Mouse (Mus musculus) megakaryocyte-erythroid progenitor cell, adult 5-6 weeks (primary cell): Measurements from ENCODE around the gene Ncoa6. TPM values are rescaled to one million over a fixed set of nuclear protein-coding genes. Genes with fewer than 3 reads are reported as not detected.
A peak's percentile ranks its signal among the peaks of the same experiment; 100 is the strongest.

ENCODE experiments used
- ATAC-seq: replicated peaks from 2 replicates; pipeline ENCODE4 v1.8.0; 2016; ENCODE audit warnings: mild to moderate bottlenecking, inconsistent platforms; ENCODE audit not compliant: severe bottlenecking, poor library complexity, low FRiP score, low TSS enrichment
- total RNA-seq, 2 experiments: library from RNA; stranded (forward) in 1 of 2; stranded (reverse) in 1 of 2; fragments of 200-1000, 215-1000 nt in 1 of 2; fragments of >200 nt in 1 of 2; fragmentation: Nextera tagmentation in 1 of 2; gene quantifications; 2 replicates each; pipeline ENCODE4 v1.2.3; 2014 to 2017

Gene Ncoa6
- total RNA-seq, 2 experiments from 2014 or later: 8.4 to 78.0 TPM

- ATAC-seq: no peak
Observed at GRCm38 (mm10) chr2:155374521-155374920, 99.2 kb downstream of the Ncoa6 start.

DNA sequence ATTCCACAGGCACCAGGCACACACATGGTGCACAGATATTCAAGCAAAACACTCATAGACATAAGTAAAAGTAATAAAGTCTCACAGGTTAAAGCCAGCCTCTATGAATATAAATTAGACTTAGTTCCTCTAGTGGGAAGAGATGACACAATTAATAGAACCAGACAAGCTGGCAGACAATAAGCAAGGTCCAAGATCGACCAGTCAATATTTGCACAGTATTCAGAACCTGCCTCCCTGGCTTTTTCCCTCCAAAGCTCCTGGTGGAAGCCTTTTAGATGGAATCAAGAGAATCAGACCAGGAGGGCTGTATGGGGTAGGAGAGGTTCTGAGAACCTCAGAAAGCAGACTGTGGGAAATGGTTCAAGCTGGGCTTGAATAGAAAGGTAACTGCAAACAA is 99.8 kb downstream of the Ncoa6 start:
- no peak for ATAC-seq

DNA sequence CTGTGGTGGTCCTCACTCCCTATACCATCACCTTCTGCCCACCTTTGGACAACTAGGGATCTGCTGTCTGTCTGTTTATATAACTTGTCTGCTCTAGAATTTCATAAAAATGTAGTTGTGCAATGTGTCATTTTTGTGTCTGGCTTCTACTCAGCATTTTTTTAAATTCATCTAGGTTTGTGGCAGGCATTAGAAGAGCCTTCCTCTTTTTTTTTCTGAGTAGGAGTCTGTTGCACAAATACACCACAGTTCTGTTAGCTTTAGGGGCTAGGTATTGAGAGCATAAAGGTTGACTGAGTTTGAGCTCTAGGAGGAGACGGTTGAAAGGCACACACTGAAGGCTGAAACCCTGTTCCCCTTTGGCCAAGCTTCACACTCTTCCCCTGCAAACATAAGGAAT is 100.4 kb downstream of the Ncoa6 start:
- ATAC-seq: no peak

GRCm38 (mm10) chr2:155372451-155372850 is 101.2 kb downstream of the Ncoa6 start:
- no peak for ATAC-seq

DNA sequence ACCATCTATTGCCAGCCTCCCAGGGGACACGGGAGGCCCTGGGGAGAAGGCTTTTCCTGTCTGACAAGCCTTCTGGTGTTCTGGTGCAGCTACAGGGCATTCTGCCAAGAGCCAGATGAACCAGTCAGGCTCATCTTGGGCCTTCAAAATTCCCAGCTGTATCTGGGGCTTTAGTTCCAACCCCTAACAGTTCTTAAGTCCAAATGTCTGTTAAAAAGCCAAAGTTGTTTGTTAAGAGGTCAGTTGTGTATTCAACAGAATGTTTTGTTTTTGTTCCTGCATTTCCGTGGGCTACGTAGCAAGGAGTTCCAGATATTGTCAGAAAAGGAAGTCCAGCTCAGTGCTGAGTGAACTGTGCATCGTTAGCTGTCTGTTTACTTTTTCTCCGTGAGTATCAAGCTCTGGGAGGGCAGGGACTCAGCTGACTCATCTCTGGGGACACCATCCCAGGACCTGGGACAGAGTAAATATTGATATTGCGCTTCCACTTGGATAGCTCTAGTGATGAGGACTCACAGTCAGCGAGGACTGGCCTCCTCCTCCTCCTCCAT is 104.3 kb downstream of the Ncoa6 start:
- ATAC-seq: no peak

DNA sequence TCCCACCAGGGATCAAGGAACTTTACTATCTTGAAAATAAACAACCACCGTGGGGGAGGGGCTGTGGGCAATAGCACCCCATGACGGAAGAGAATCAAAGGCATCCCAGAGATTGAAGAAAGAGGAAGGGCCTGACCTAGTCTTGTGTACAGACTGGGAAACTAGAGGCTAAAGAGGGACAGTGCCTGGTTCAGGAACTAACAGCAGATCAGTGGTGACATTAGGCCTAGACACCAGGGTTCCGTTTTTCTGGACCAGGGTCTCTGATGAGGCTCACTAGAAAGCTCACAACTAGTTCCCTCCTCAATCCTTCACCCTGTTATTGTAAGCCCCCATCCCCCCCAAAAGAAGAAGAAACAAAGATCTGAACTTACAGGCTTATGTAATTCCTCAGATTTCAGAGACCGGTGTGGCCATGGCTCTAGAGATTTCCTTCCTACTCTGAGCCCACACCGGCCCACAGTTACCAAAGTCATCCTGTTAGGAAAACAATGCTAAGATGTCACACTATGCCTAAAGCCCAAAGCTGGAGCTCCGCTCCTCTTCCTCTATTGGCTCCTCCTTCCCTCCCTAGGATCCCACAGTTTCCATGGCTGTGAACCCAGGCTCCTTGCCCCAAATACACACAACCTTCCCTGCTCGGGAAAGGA is 105.9 kb downstream of the Ncoa6 start:
- ATAC-seq: no peak

GRCm38 (mm10) chr2:155357686-155358399 is 115.9 kb downstream of the Ncoa6 start:
- no peak for ATAC-seq

GRCm38 (mm10) chr2:155356971-155357591 is 116.6 kb downstream of the Ncoa6 start, which contains the start of gene Pigu:
Pigu (minus strand) TSS chr2:155357430.
- ATAC-seq: peak; percentile 99

DNA sequence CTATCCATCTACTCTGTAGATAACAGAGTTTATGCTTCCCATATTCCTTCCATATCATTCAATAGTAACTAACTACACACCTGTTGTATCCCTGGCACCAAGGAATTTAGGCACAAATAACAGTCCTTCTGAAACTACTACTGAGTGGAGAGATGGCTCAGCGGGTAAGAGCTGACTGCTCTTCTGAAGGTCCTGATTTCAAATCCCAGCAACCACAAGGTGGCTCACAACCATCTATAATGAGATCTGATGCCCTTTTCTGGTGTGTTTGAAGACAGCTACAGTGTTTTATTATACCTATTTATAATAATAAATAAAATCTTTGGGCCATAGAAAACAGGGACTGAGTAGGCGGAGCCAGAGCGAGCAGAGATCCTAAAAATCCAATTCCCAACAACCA is 119.3 kb downstream of the Ncoa6 start:
- no peak for ATAC-seq

GRCm38 (mm10) chr2:155346670-155347069 is 127.0 kb downstream of the Ncoa6 start:
- ATAC-seq: no peak

Other genes with a start within 250 kb of the Ncoa6 start
- gene Dynlrb1, start 237.4 kb downstream of the Ncoa6 start, total RNA-seq (2014; fragmentation: Nextera tagmentation): 192 and 212 TPM in 2 replicates
- 189 and 243 TPM in 2 replicates for gene Dynlrb1, start 237.4 kb downstream of the Ncoa6 start, total RNA-seq (2017)
- gene Map1lc3a, start 197.6 kb downstream of the Ncoa6 start, total RNA-seq (2014; fragmentation: Nextera tagmentation): 4.4 and 5.2 TPM in 2 replicates
- 2.7 TPM in 1 of 2 replicates, not detected in the other for gene Map1lc3a, start 197.6 kb downstream of the Ncoa6 start, total RNA-seq (2017)
- gene Pigu, start 116.5 kb downstream of the Ncoa6 start, total RNA-seq (2014; fragmentation: Nextera tagmentation): 50.9 and 66.4 TPM in 2 replicates
- 36.8 and 63.2 TPM in 2 replicates for gene Pigu, start 116.5 kb downstream of the Ncoa6 start, total RNA-seq (2017)
- gene Trp53inp2, start 92.8 kb downstream of the Ncoa6 start, total RNA-seq (2014; fragmentation: Nextera tagmentation): 1.9 and 2.8 TPM in 2 replicates
- gene Trp53inp2, start 92.8 kb downstream of the Ncoa6 start, total RNA-seq (2017): 3.7 and 4.7 TPM in 2 replicates
- gene Acss2, start 44.1 kb upstream of the Ncoa6 start, total RNA-seq (2014; fragmentation: Nextera tagmentation): 33.7 and 36.7 TPM in 2 replicates
- gene Acss2, start 44.1 kb upstream of the Ncoa6 start, total RNA-seq (2017): 27.4 and 37.7 TPM in 2 replicates
- not detected in 2 replicates for gene Ggt7, start 44.3 kb upstream of the Ncoa6 start, total RNA-seq (2014; fragmentation: Nextera tagmentation)
- not detected in 2 replicates for gene Ggt7, start 44.3 kb upstream of the Ncoa6 start, total RNA-seq (2017)
- 20.2 and 27.0 TPM in 2 replicates for gene Gss, start 118.9 kb upstream of the Ncoa6 start, total RNA-seq (2014; fragmentation: Nextera tagmentation)
- 18.9 and 23.2 TPM in 2 replicates for gene Gss, start 118.9 kb upstream of the Ncoa6 start, total RNA-seq (2017)
- gene Myh7b, start 137.3 kb upstream of the Ncoa6 start, total RNA-seq (2014; fragmentation: Nextera tagmentation): not detected in 2 replicates
- gene Myh7b, start 137.3 kb upstream of the Ncoa6 start, total RNA-seq (2017): not detected in 2 replicates
- gene Trpc4ap, start 218.5 kb upstream of the Ncoa6 start, total RNA-seq (2014; fragmentation: Nextera tagmentation): 86.6 and 122 TPM in 2 replicates
- gene Trpc4ap, start 218.5 kb upstream of the Ncoa6 start, total RNA-seq (2017): 45.2 and 61.0 TPM in 2 replicates